Comparison of ENCODE assay signal across 8 mouse cellular contexts in the genomic region with DNA sequence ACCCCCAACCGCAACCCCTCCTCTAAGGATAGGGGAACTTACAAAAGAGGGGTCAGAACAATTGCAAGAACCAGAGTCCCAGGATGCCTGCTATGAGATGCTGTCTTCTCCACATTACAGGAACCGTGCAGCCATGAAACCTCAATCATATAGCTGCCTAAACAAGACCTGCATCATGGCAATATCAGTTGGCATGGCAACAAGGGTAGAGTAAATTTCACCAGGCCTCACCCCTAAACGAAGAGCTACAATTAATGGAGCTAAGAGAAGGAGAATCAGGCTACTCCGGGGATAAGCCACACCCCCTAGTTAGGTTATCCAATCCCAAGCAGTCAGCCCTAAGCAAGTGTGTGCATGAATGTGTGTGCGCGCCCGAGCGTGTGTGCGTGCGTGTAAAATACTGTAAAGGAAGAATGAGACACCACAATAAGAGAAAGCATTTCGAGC.
DNase-seq lines count a peak whose midpoint lies in the region; ATAC-seq and TF ChIP-seq lines count a peak whose summit lies in the region.

No protein-coding gene starts in this region.

- intact Hi-C loops in left cerebral cortex, adult 2 months (cut with DNase I) = no loop called here

- TF ChIP-seq CTCF in left cerebral cortex, adult 2 months (IDR thresholded peaks at IDR 0.05) = no peak
- TF ChIP-seq CTCF in brain, embryonic 14.5 days (IDR thresholded peaks at IDR 0.05; ENCODE audit: borderline replicate concordance, extremely low read depth, insufficient read depth, insufficient read length) = no peak

- no peaks in the 10 kb centered on the region for H3K27me3 ChIP-seq in hindbrain, embryonic 13.5 days

- peaks cover 14% of the 10 kb centered on the region for H3K4me1 ChIP-seq in hindbrain, embryonic 13.5 days (replicated peaks)

- peak; percentile 83 for ATAC-seq in hindbrain, embryonic 13.5 days (ENCODE audit: low FRiP score)
- peak; percentile 92 for ATAC-seq in megakaryocyte-erythroid progenitor cell, adult 5-6 weeks (replicated peaks; ENCODE audit: low FRiP score, low TSS enrichment, poor library complexity, severe bottlenecking)

- H3K36me3 ChIP-seq in hindbrain, embryonic 13.5 days = no peaks in the 10 kb centered on the region

- H3K9ac ChIP-seq in hindbrain, embryonic 13.5 days = peak overlapping the region; percentile 49

- peak overlapping the region; percentile 16; the same call in 1 of the 2 replicates for H3K4me3 ChIP-seq in left cerebral cortex, adult 2 months
- H3K4me3 ChIP-seq in hindbrain, embryonic 13.5 days = peak overlapping the region; percentile 28

- TF ChIP-seq POLR2A in brain, embryonic 14.5 days (IDR thresholded peaks at IDR 0.05; ENCODE audit: borderline replicate concordance, extremely low read depth, insufficient read depth, insufficient read length, poor library complexity, severe bottlenecking) = no peak

- no peak overlapping the region for H3K27ac ChIP-seq in left cerebral cortex, adult 2 months
- no peak overlapping the region for H3K27ac ChIP-seq in hindbrain, embryonic 13.5 days

- DNase-seq in left cerebral cortex, adult 2 months (ENCODE audit: extremely low spot score in 1 of 2, low spot score in 2 of 2) = no peak
- no peak for DNase-seq in left cerebral cortex, adult 11 months (ENCODE audit: low spot score)
- peak; percentile 82 for DNase-seq in brain, embryonic 14.5 days (ENCODE audit: low read depth)
- DNase-seq in gastrocnemius, postnatal 4 days (ENCODE audit: low spot score in 2 of 2) = no peak
- DNase-seq in spleen, adult 18-20 months = no peak
- no peak for DNase-seq in ovary, postnatal 10 days (ENCODE audit: low spot score)

- peak overlapping the region; percentile 50 for H3K4me2 ChIP-seq in hindbrain, embryonic 13.5 days

- no peaks in the 10 kb centered on the region for H3K9me3 ChIP-seq in hindbrain, embryonic 13.5 days

- 19% methylated on average over 11 of the region's 11 CpGs for WGBS in hindbrain, embryonic 13.5 days
